11 mouse cellular contexts compared by ENCODE assay signal in the genomic region with DNA sequence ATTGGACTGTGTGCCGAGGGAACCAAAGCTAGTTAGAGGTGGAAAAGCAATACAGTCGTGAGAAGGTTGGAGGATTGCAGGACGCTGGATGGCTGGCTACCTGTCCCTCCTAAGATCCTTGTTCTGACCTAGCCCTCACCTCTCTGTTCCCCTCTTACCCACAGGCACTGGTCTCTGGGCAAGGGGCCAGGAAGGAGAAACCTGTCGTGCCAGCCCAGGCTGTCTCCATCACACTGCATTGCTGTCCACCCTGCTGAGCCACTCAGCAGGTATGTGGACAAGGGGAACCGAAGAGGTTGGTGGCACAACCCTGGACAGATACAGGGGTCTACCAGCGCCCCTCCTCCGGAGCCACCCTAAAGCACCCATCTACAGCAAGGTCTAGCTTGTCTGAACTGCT. TPM values are rescaled to one million over a fixed set of nuclear protein-coding genes. Genes with fewer than 3 reads are reported as not detected.
DNase-seq lines count a peak whose midpoint lies in the region; ATAC-seq and TF ChIP-seq lines count a peak whose summit lies in the region.
"Had no signal": no experiment of that assay in that cellular context is flagged by ENCODE, and none has a peak within 500 bp of the region (broad histone marks: within the 10 kb centered on the region; RNA-seq: fewer than 3 reads in every experiment).

No protein-coding gene starts in this region.

- ATAC-seq in liver, embryonic 12.5 days, result no peak
- no peak; the same call in 1 of the 2 replicates for ATAC-seq in forebrain, postnatal 0 days
- no peak for ATAC-seq in stomach, embryonic 15.5 days (ENCODE audit: insufficient read depth, low FRiP score, low read depth)

- intact Hi-C loops in left cerebral cortex, adult 2 months (cut with DNase I), result no loop called here

- H3K4me3 ChIP-seq in liver, embryonic 12.5 days, result no peak overlapping the region
- no peak overlapping the region for H3K4me3 ChIP-seq in forebrain, postnatal 0 days (ENCODE audit: low read depth, low read length)
- H3K4me3 ChIP-seq in stomach, embryonic 15.5 days (replicated peaks), result no peak overlapping the region
- H3K4me3 ChIP-seq in left cerebral cortex, adult 2 months, result no peak overlapping the region

- H3K27me3 ChIP-seq in liver, embryonic 12.5 days (replicated peaks), result 0 out of 2 replicates have a peak, but pooled peaks cover 8% of the 10 kb centered on the region
- no peaks in the 10 kb centered on the region for H3K27me3 ChIP-seq in forebrain, postnatal 0 days (ENCODE audit: insufficient read depth, low read length)
- no peaks in the 10 kb centered on the region for H3K27me3 ChIP-seq in stomach, embryonic 15.5 days (replicated peaks)

- no peaks in the 10 kb centered on the region for H3K36me3 ChIP-seq in liver, embryonic 12.5 days
- H3K36me3 ChIP-seq in forebrain, postnatal 0 days (ENCODE audit: insufficient read depth), result no peaks in the 10 kb centered on the region
- H3K36me3 ChIP-seq in stomach, embryonic 15.5 days, result no peaks in the 10 kb centered on the region

- peak overlapping the region; percentile 40; the same call in 1 of the 2 replicates for H3K9ac ChIP-seq in liver, embryonic 12.5 days
- no peak overlapping the region for H3K9ac ChIP-seq in forebrain, postnatal 0 days
- H3K9ac ChIP-seq in stomach, embryonic 15.5 days, result no peak overlapping the region

- 69% methylated on average over 7 of the region's 7 CpGs for WGBS in liver, embryonic 12.5 days (ENCODE audit: insufficient replicate concordance)
- 65% methylated on average over 7 of the region's 7 CpGs for WGBS in forebrain, postnatal 0 days
- 62% methylated on average over 7 of the region's 7 CpGs for WGBS in stomach, embryonic 15.5 days

- no peak for TF ChIP-seq CTCF in forebrain, postnatal 0 days (IDR thresholded peaks at IDR 0.05; ENCODE audit: low read depth)
- no peak for TF ChIP-seq CTCF in left cerebral cortex, adult 2 months (IDR thresholded peaks at IDR 0.05)

- no peaks in the 10 kb centered on the region for H3K9me3 ChIP-seq in liver, embryonic 12.5 days (replicated peaks)
- no peaks in the 10 kb centered on the region for H3K9me3 ChIP-seq in forebrain, postnatal 0 days (ENCODE audit: low read length)
- no peaks in the 10 kb centered on the region for H3K9me3 ChIP-seq in stomach, embryonic 15.5 days

- H3K4me1 ChIP-seq in liver, embryonic 12.5 days, result peaks cover 18% of the 10 kb centered on the region
- peaks cover 8% of the 10 kb centered on the region; the same call in 1 of the 2 replicates for H3K4me1 ChIP-seq in forebrain, postnatal 0 days (ENCODE audit: insufficient read depth)
- H3K4me1 ChIP-seq in stomach, embryonic 15.5 days, result 0 out of 2 replicates have a peak, but pooled peaks cover 16% of the 10 kb centered on the region

- no peak for DNase-seq in liver
- no peak for DNase-seq in forebrain, postnatal 0 days
- DNase-seq in kidney, postnatal 10 days, result peak; percentile 68
- no peak for DNase-seq in layer of hippocampus, postnatal 10 days (ENCODE audit: low spot score in 2 of 2)
- DNase-seq in gastrocnemius, postnatal 4 days (ENCODE audit: low spot score in 2 of 2), result no peak
- DNase-seq in left cerebral cortex, adult 2 months (ENCODE audit: extremely low spot score in 1 of 2, low spot score in 2 of 2), result no peak

- peak overlapping the region; percentile 55 for H3K4me2 ChIP-seq in liver, embryonic 12.5 days
- H3K4me2 ChIP-seq in forebrain, postnatal 0 days (ENCODE audit: low read depth), result peak overlapping the region; percentile 38; the same call in 1 of the 2 replicates
- H3K4me2 ChIP-seq in stomach, embryonic 15.5 days, result peak overlapping the region; percentile 33

- no peak overlapping the region for H3K27ac ChIP-seq in liver, embryonic 12.5 days
- no peak overlapping the region for H3K27ac ChIP-seq in forebrain, postnatal 0 days (ENCODE audit: low read depth, low read length)
- H3K27ac ChIP-seq in stomach, embryonic 15.5 days, result peak overlapping the region; percentile 83
- no peak overlapping the region for H3K27ac ChIP-seq in left cerebral cortex, adult 2 months

RNA-seq across cellular contexts. Expression of gene Zbtb32, which starts 1.9 kb away (rescaled TPM):
- 0.17 and 0.20 TPM in 2 replicates for polyA plus RNA-seq in liver, embryonic 12.5 days (2016; fragmentation: Nextera tagmentation; extraction: Ambion mirVana)
- total RNA-seq in forebrain, postnatal 0 days (2014; rRNA removed), result not detected in 2 replicates
- 0.08 and 0.17 TPM in 2 replicates for polyA plus RNA-seq in forebrain, postnatal 0 days (2015; fragmentation: Nextera tagmentation; extraction: Ambion mirVana)
- polyA plus RNA-seq in stomach, embryonic 15.5 days (2015; fragmentation: Nextera tagmentation; extraction: Ambion mirVana), result 0.81 and 0.90 TPM in 2 replicates
- total RNA-seq in layer of hippocampus, postnatal 10 days (2021), result not detected
- total RNA-seq in gastrocnemius, postnatal 4 days (2021), result not detected
- total RNA-seq in left cerebral cortex, adult 2 months (2021), result not detected

RNA-seq across cellular contexts. Expression of gene Upk1a, which starts 12.0 kb away (rescaled TPM):
- 0.25 and 0.33 TPM in 2 replicates for polyA plus RNA-seq in liver, embryonic 12.5 days (2016; fragmentation: Nextera tagmentation; extraction: Ambion mirVana)
- 0.29 and 0.38 TPM in 2 replicates for total RNA-seq in forebrain, postnatal 0 days (2014; rRNA removed)
- polyA plus RNA-seq in forebrain, postnatal 0 days (2015; fragmentation: Nextera tagmentation; extraction: Ambion mirVana), result 0.42 and 0.62 TPM in 2 replicates
- 6.8 and 7.4 TPM in 2 replicates for polyA plus RNA-seq in stomach, embryonic 15.5 days (2015; fragmentation: Nextera tagmentation; extraction: Ambion mirVana)
- total RNA-seq in layer of hippocampus, postnatal 10 days (2021), result under 1 TPM; 0.22 to 0.34 TPM
- total RNA-seq in gastrocnemius, postnatal 4 days (2021), result under 1 TPM; 0.32 to 0.67 TPM
- total RNA-seq in left cerebral cortex, adult 2 months (2021), result under 1 TPM; 0.48 to 0.96 TPM

RNA-seq across cellular contexts. Expression of gene Kmt2b, which starts 12.1 kb away (rescaled TPM):
- 4.5 and 4.9 TPM in 2 replicates for polyA plus RNA-seq in liver, embryonic 12.5 days (2016; fragmentation: Nextera tagmentation; extraction: Ambion mirVana)
- 31.2 and 31.5 TPM in 2 replicates for total RNA-seq in forebrain, postnatal 0 days (2014; rRNA removed)
- 3.8 and 5.2 TPM in 2 replicates for polyA plus RNA-seq in forebrain, postnatal 0 days (2015; fragmentation: Nextera tagmentation; extraction: Ambion mirVana)
- 7.6 and 8.4 TPM in 2 replicates for polyA plus RNA-seq in stomach, embryonic 15.5 days (2015; fragmentation: Nextera tagmentation; extraction: Ambion mirVana)
- total RNA-seq in layer of hippocampus, postnatal 10 days (2021), result 10 to 100 TPM; 57.8 to 59.8 TPM
- 10 to 100 TPM; 34.0 to 34.2 TPM for total RNA-seq in gastrocnemius, postnatal 4 days (2021)
- total RNA-seq in left cerebral cortex, adult 2 months (2021), result 10 to 100 TPM; 53.4 to 57.4 TPM

RNA-seq across cellular contexts. Expression of gene Cox6b1, which starts 25.3 kb away (rescaled TPM):
- polyA plus RNA-seq in liver, embryonic 12.5 days (2016; fragmentation: Nextera tagmentation; extraction: Ambion mirVana), result 691 and 732 TPM in 2 replicates
- total RNA-seq in forebrain, postnatal 0 days (2014; rRNA removed), result 292 and 602 TPM in 2 replicates
- 1,225 and 1,355 TPM in 2 replicates for polyA plus RNA-seq in forebrain, postnatal 0 days (2015; fragmentation: Nextera tagmentation; extraction: Ambion mirVana)
- 994 and 1,014 TPM in 2 replicates for polyA plus RNA-seq in stomach, embryonic 15.5 days (2015; fragmentation: Nextera tagmentation; extraction: Ambion mirVana)
- 100 to 1,000 TPM; 719 to 852 TPM for total RNA-seq in layer of hippocampus, postnatal 10 days (2021)
- total RNA-seq in gastrocnemius, postnatal 4 days (2021), result 1,000 to 10,000 TPM; 1,025 to 1,032 TPM
- 100 to 1,000 TPM; 565 to 587 TPM for total RNA-seq in left cerebral cortex, adult 2 months (2021)

RNA-seq across cellular contexts. Expression of gene Etv2, which starts 35.0 kb away (rescaled TPM):
- 0.12 and 0.19 TPM in 2 replicates for polyA plus RNA-seq in liver, embryonic 12.5 days (2016; fragmentation: Nextera tagmentation; extraction: Ambion mirVana)
- not detected in 2 replicates for total RNA-seq in forebrain, postnatal 0 days (2014; rRNA removed)
- not detected in 2 replicates for polyA plus RNA-seq in forebrain, postnatal 0 days (2015; fragmentation: Nextera tagmentation; extraction: Ambion mirVana)
- polyA plus RNA-seq in stomach, embryonic 15.5 days (2015; fragmentation: Nextera tagmentation; extraction: Ambion mirVana), result not detected in 2 replicates
- not detected for total RNA-seq in layer of hippocampus, postnatal 10 days (2021)
- not detected for total RNA-seq in gastrocnemius, postnatal 4 days (2021)
- not detected for total RNA-seq in left cerebral cortex, adult 2 months (2021)
- polyA plus RNA-seq: cortical plate, adult 2 months; large intestine, adult 2 months; thymus, postnatal 0 days had no signal
